Mouse (Mus musculus) embryonic facial prominence, embryonic 11.5 days (tissue): ENCODE data around the gene Limk2. TPM values are rescaled to one million over a fixed set of nuclear protein-coding genes. Genes with fewer than 3 reads are reported as not detected.

Experiments
- ATAC-seq: fragments of 200-750 bp; cut with Nextera tagmentation; replicated peaks from 2 replicates; pipeline ENCODE4 v1.8.0; 2017; ENCODE audit warnings: low read depth; ENCODE audit not compliant: insufficient number of reproducible peaks, low FRiP score, low TSS enrichment
- DNase-seq: peaks from one replicate; pipeline ENCODE4 v3.0.0-alpha.2; 2015; ENCODE audit warnings: low spot score
- H3K27ac ChIP-seq: fragments of 300-500 bp; sonication (generic); replicated peaks from 2 replicates; pipeline ENCODE4 v1.5.1; 2014; ENCODE audit warnings: mild to moderate bottlenecking, low read depth, low read length, control low read depth
- H3K27me3 ChIP-seq: fragments of 300-500 bp; sonication (generic); 2 replicates; pipeline ENCODE4 v1.6.1; 2014; ENCODE audit warnings: mild to moderate bottlenecking, low read length, moderate library complexity, mixed read lengths; ENCODE audit not compliant: control insufficient read depth, insufficient read depth
- H3K36me3 ChIP-seq: fragments of 300-500 bp; sonication (generic); replicated peaks from 2 replicates; pipeline ENCODE4 v1.6.1; 2014; ENCODE audit warnings: low read depth, mild to moderate bottlenecking, low read length, moderate library complexity, mixed read lengths; ENCODE audit not compliant: control insufficient read depth, insufficient read depth
- H3K4me1 ChIP-seq: fragments of 300-500 bp; sonication (generic); 2 replicates; pipeline ENCODE4 v1.6.1; 2014; ENCODE audit warnings: low read length, mixed read lengths; ENCODE audit not compliant: control insufficient read depth, insufficient read depth
- H3K4me2 ChIP-seq: fragments of 300-500 bp; sonication (generic); 2 replicates; pipeline ENCODE4 v1.6.1; 2014; ENCODE audit warnings: low read depth, mild to moderate bottlenecking, control low read depth, low read length, moderate library complexity
- H3K4me3 ChIP-seq: fragments of 300-500 bp; sonication (generic); 2 replicates; pipeline ENCODE4 v1.5.1; 2014; ENCODE audit warnings: low read depth, low read length, control low read depth
- H3K9ac ChIP-seq: fragments of 300-500 bp; sonication (generic); replicated peaks from 2 replicates; pipeline ENCODE4 v1.6.1; 2014; ENCODE audit warnings: mild to moderate bottlenecking, control low read depth, low read length
- H3K9me3 ChIP-seq: fragments of 300-500 bp; sonication (generic); replicated peaks from 2 replicates; pipeline ENCODE4 v1.6.1; 2016; ENCODE audit warnings: mild to moderate bottlenecking, low read length, inconsistent platforms, mixed read lengths; ENCODE audit not compliant: control insufficient read depth
- WGBS: fragments of 180-500 bp; shearing (Covaris S2); extraction: QIAGEN DNeasy Blood & Tissue Kit; methylation state at CpG from one replicate; pipeline ENCODE4 v1.1.7; 2014; 5-methylcytosine and 5-hydroxymethylcytosine counted together
- polyA plus RNA-seq: library from polyadenylated mRNA; unstranded; fragments of >200 nt; fragmentation: Nextera tagmentation; extraction: Ambion mirVana; gene quantifications from 2 replicates; pipeline ENCODE4 v1.2.1, GENCODE M21; 2014

Gene Limk2
- polyA plus RNA-seq, 1 experiment from 2014 or later, result 47.3 TPM

- WGBS, result 40% methylated on average over 11 of the region's 11 CpGs
- DNase-seq (no peak), ATAC-seq (no peak)
- Histone ChIP-seq H3K36me3 (no peaks in the 10 kb centered on the region), H3K27ac (no peak overlapping the region), H3K9ac (no peak overlapping the region), H3K9me3 (no peaks in the 10 kb centered on the region), H3K4me1 (peaks cover 8% of the 10 kb centered on the region), H3K4me2 (no peak overlapping the region), H3K27me3 (no peaks in the 10 kb centered on the region), H3K4me3 (no peak overlapping the region)
Measured at GRCm38 (mm10) chr11:3335651-3336216, 73.3 kb downstream of the Limk2 start.

GRCm38 (mm10) chr11:3334711-3335316, 74.2 kb downstream of the Limk2 start:
- WGBS, result 34% methylated on average over 9 of the region's 9 CpGs
- Histone ChIP-seq H3K4me3 (no peak overlapping the region), H3K4me1 (peaks cover 8% of the 10 kb centered on the region), H3K27me3 (no peaks in the 10 kb centered on the region), H3K36me3 (no peaks in the 10 kb centered on the region), H3K4me2 (no peak overlapping the region), H3K9ac (no peak overlapping the region), H3K9me3 (no peaks in the 10 kb centered on the region), H3K27ac (no peak overlapping the region)
- ATAC-seq, result no peak
- DNase-seq, result peak; percentile 34

DNA sequence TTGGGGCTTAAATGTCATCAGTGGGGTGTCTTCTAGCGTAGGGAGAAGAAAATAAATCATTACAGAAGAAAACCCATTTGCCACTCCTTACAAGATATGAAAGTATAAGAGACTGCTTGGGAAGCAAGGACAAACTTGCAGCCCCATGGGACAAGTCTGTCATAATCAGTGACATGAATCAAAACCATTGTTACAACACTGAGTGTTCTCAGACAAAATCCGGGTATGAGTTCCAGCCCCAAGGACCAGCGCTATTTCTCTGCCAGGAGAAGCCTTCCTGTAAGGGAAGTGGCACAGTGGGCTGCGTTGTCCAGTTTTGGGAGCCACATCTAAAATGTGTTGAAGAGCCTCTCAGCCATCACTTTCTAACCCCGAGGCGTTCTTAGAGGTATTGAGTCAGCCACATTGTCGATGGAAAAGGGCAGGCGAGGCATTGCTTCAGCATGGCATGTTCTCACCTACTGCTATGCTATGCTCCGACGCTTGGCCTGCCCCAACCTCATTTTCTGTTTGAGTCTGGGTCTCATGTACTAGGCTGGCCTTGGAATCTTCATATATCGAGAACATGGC, 74.8 kb downstream of the Limk2 start:
- DNase-seq (no peak), ATAC-seq (no peak)
- H3K27ac ChIP-seq, result no peak overlapping the region
- no peak overlapping the region for H3K4me2 ChIP-seq
- H3K36me3 ChIP-seq, result no peaks in the 10 kb centered on the region
- no peaks in the 10 kb centered on the region for H3K27me3 ChIP-seq
- no peak overlapping the region for H3K9ac ChIP-seq
- peaks cover 8% of the 10 kb centered on the region for H3K4me1 ChIP-seq
- no peak overlapping the region for H3K4me3 ChIP-seq
- H3K9me3 ChIP-seq, result no peaks in the 10 kb centered on the region
- 91% methylated on average over 11 of the region's 11 CpGs for WGBS

DNA sequence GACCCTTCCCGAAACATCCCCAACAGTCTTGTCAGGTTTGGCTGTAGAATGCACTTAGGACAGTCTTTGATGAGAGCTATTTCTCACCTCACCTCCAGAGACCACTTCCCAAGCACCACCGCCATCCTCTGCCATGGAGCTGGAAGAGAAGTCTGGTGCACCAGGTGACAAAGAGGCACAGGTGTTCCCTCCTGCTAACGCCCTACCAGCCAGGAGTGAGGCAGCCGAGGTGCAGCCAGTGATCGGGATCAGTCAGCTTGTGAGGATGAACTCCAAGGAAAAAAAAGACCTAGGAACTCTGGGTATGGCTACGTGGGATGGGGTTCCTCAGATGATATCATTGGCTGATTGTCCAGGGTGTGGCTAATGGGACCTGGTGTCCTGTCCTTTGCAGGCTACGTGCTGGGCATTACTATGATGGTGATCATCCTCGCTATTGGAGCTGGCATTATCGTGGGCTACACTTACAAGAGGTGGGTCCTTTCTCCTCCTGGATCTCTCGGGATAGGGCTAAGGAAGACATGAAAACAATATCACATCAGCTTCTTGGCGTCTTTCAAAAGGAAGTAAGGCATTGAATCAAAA, 75.8 kb downstream of the Limk2 start:
- Histone ChIP-seq H3K4me1 (peaks cover 8% of the 10 kb centered on the region), H3K27ac (no peak overlapping the region)

DNA sequence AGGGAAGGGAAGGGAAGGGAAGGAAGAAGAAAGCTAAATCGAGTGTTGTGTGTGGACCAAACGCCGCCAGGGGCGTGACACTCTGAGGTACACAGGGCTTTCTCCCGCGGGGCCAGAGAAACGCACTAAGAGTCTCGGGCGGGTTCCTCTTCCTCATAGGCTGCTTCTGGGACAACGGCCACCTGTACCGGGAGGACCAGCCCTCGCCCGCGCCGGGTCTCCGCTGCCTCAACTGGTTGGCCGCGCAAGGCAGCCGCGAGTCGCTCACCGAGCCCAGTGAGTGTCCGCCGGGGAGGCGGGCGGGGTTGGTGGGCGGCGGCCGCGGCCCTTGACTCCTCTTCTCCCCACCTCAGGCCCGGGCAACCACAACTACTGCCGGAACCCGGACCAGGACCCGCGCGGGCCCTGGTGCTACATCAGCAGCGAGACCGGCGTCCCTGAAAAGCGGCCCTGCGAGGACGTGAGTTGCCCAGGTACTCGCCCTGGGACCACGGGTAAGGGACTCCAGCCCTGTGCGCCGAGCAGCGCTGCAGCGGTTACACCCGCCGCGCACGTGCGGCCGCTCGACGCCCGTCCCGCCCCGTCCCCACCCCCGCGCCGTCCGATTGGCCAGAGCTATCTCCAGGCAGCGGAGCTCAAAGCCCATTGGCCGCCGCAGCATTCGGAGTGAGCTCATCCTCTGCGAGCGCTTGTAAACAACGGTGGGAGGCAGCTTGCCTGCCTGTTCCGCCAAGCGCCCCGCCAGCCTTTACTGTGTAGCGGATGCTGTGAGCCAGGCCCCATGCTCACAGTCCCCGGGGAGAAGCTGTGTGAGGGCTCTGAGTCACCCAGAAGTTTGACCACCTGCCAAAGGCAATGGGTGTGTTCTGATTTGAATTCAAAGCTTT, 77.0 kb downstream of the Limk2 start:
- H3K27ac ChIP-seq, result no peak overlapping the region
- peak overlapping the region; percentile 98 for H3K4me2 ChIP-seq
- WGBS, result under 1% methylated on average over 75 of the region's 75 CpGs
- H3K9me3 ChIP-seq, result no peaks in the 10 kb centered on the region
- peak overlapping the region; percentile 30 for H3K4me3 ChIP-seq
- H3K36me3 ChIP-seq, result no peaks in the 10 kb centered on the region
- peak overlapping the region; percentile 39 for H3K9ac ChIP-seq
- DNase-seq, result peak; percentile 94
- no peaks in the 10 kb centered on the region for H3K27me3 ChIP-seq
- ATAC-seq, result peak; percentile 98
- peaks cover 2% of the 10 kb centered on the region; the same call in 1 of the 2 replicates for H3K4me1 ChIP-seq

More for the DNA sequence above, 75.8 kb downstream of the Limk2 start:
- Histone ChIP-seq H3K4me3 (no peak overlapping the region), H3K9ac (no peak overlapping the region), H3K9me3 (no peaks in the 10 kb centered on the region), H3K4me2 (no peak overlapping the region), H3K27me3 (no peaks in the 10 kb centered on the region), H3K36me3 (no peaks in the 10 kb centered on the region)
- DNase-seq (no peak), ATAC-seq (no peak)
- 86% methylated on average over 11 of the region's 11 CpGs for WGBS

- H3K4me3 ChIP-seq, result peak overlapping the region; percentile 39
- no peaks in the 10 kb centered on the region for H3K27me3 ChIP-seq
- H3K4me1 ChIP-seq, result peaks cover 2% of the 10 kb centered on the region; the same call in 1 of the 2 replicates
- 4% methylated on average over 14 of the region's 14 CpGs for WGBS
- no peaks in the 10 kb centered on the region for H3K9me3 ChIP-seq
- H3K27ac ChIP-seq, result no peak overlapping the region
- DNase-seq (no peak), ATAC-seq (no peak)
- H3K9ac ChIP-seq, result peak overlapping the region; percentile 57
- no peaks in the 10 kb centered on the region for H3K36me3 ChIP-seq
- H3K4me2 ChIP-seq, result peak overlapping the region; percentile 98
Measured at GRCm38 (mm10) chr11:3330991-3331750, 77.8 kb downstream of the Limk2 start.

DNA sequence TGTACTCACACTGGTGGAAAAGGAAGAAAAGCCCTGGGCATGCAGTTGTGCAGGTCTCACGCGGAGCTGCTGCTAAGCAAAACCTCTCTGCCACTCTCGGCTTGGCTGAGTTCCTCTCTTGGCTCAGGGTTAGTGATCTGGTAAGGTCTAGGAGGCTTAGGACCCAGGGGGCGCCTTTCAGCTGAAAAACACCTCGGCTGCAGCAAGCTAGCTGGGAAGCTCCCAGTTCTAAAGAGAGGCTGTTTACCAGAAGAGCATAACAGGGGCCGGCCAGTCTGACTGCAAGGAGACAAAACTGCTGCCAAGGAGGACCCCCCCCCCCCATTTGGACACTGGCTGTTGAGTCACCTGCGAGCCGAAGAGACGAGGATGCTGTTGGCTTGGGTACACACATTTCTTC, 78.4 kb downstream of the Limk2 start:
- no peak overlapping the region for H3K27ac ChIP-seq
- DNase-seq (peak; percentile 82), ATAC-seq (0 out of 2 replicates have a peak, but pooled peaks have one; percentile 17)
- peak overlapping the region; percentile 57 for H3K9ac ChIP-seq
- peaks cover 2% of the 10 kb centered on the region; the same call in 1 of the 2 replicates for H3K4me1 ChIP-seq
- H3K4me3 ChIP-seq, result peak overlapping the region; percentile 39
- H3K27me3 ChIP-seq, result no peaks in the 10 kb centered on the region
- H3K36me3 ChIP-seq, result no peaks in the 10 kb centered on the region
- WGBS, result 2% methylated on average over 9 of the region's 9 CpGs
- no peaks in the 10 kb centered on the region for H3K9me3 ChIP-seq
- peak overlapping the region; percentile 98 for H3K4me2 ChIP-seq
